Mouse (Mus musculus) brain, embryonic 14.5 days (tissue): Measurements from ENCODE around the gene Gm6890. TPM values are rescaled to one million over a fixed set of nuclear protein-coding genes. Genes with fewer than 3 reads are reported as not detected.
A peak's percentile ranks its signal among the peaks of the same experiment; 100 is the strongest.
"Not testable (repeated sequence)": the region's sequence is repeated elsewhere in the genome, so short reads cannot be mapped to it uniquely, and the experiment has no call there.

Experiments used
- DNase-seq: peaks from one replicate; pipeline ENCODE4 v3.0.0-alpha.2; 2011; ENCODE audit warnings: low read depth
- polyA plus RNA-seq: library from polyadenylated mRNA; depleted of rRNA; stranded (reverse); fragments of >200 nt; gene quantifications from 2 replicates; pipeline ENCODE4 v1.2.3, GENCODE M21; 2012; rRNA removed

The Gm6890 gene
- polyA plus RNA-seq, result not detected in 2 replicates

GRCm38 (mm10) chrX:74740627-74741026 lies at the start of gene Gm6890:
Gm6890 (plus strand) TSS chrX:74740927.
- not testable (repeated sequence) for DNase-seq

- not testable (repeated sequence) for DNase-seq
Observed at GRCm38 (mm10) chrX:74726195-74726594, 14.5 kb upstream of the Gm6890 start.

- peak; percentile 2 for DNase-seq
Observed at GRCm38 (mm10) chrX:74770715-74771114, 30.0 kb downstream of the Gm6890 start.

Other genes starting within 250 kb of the Gm6890 start
- not detected in 2 replicates for gene Olfr1326-ps1, start 166.0 kb upstream of the Gm6890 start, polyA plus RNA-seq
- not detected in 2 replicates for gene Olfr1325, start 148.2 kb upstream of the Gm6890 start, polyA plus RNA-seq
- gene Gm5640, start 95.3 kb upstream of the Gm6890 start, polyA plus RNA-seq, result 0.06 and 0.21 TPM in 2 replicates
- gene Gm5936, start 96.3 kb downstream of the Gm6890 start, polyA plus RNA-seq, result 0.04 and 0.09 TPM in 2 replicates